Comparison of ENCODE assay signal across 10 mouse cellular contexts in the genomic region with DNA sequence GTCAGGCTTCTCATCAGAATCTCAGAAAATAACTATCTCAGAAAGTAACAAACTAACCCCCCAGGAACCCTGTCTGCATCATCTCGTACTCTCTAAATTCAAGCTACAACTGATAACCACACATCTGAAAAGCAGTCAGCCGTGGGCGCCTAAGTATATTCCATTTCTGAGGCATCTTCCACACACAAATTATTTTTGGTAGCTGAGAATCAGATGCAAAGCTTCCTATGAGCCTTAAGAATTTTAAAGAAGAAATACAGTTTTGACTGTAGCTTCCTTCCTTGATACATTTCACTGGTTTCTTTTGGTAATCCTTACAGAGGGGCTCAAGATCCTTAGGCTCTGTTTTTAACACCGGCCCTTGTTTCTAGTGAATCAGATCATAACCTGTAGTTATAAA. TPM values are rescaled to one million over a fixed set of nuclear protein-coding genes. Genes with fewer than 3 reads are reported as not detected.
DNase-seq lines count a peak whose midpoint lies in the region; ATAC-seq and TF ChIP-seq lines count a peak whose summit lies in the region.
"Had no signal": no experiment of that assay in that cellular context is flagged by ENCODE, and none has a peak within 500 bp of the region (broad histone marks: within the 10 kb centered on the region; RNA-seq: fewer than 3 reads in every experiment).

No protein-coding gene starts in this region.

- TF ChIP-seq EP300 in CH12.LX (IDR thresholded peaks at IDR 0.05; ENCODE audit: low read length): peak; percentile 7; the same call in 1 of the 2 replicates

- ATAC-seq in hindbrain, embryonic 11.5 days (ENCODE audit: low FRiP score): no peak
- ATAC-seq in liver, embryonic 12.5 days: no peak
- no peak for ATAC-seq in granulocyte monocyte progenitor cell, adult 5-6 weeks (replicated peaks; ENCODE audit: poor library complexity, severe bottlenecking)

- in situ Hi-C loops in CH12.LX (cut with MboI; ENCODE audit: low pct_ligation_motif_present, low pct_unique_long_range_greater_than_20kb, low sequenced_read_pairs): no loop called here

- dilution Hi-C loops in CH12.LX (cut with MboI; ENCODE audit: extremely low pct_ligation_motif_present, extremely low pct_unique_long_range_greater_than_20kb, low sequenced_read_pairs): no loop called here

- no peak for DNase-seq in hindbrain, embryonic 10.5 days (ENCODE audit: low spot score)
- DNase-seq in hindbrain, embryonic 11.5 days (ENCODE audit: low spot score): no peak
- DNase-seq in CH12.LX (ENCODE audit: extremely low read depth): peak; percentile 10
- no peak for DNase-seq in kidney, postnatal 10 days
- DNase-seq in urinary bladder, postnatal 25 days (ENCODE audit: low spot score): no peak
- DNase-seq: cerebellum, postnatal 36 days had no signal

- H3K79me2 ChIP-seq in CH12.LX (replicated peaks; ENCODE audit: control insufficient read depth, extremely low read depth, insufficient read depth, poor library complexity, severe bottlenecking): no peaks in the 10 kb centered on the region

- H3K9me3 ChIP-seq in hindbrain, embryonic 10.5 days: no peaks in the 10 kb centered on the region
- H3K9me3 ChIP-seq in hindbrain, embryonic 11.5 days (ENCODE audit: control insufficient read depth, low read length): no peaks in the 10 kb centered on the region
- no peaks in the 10 kb centered on the region for H3K9me3 ChIP-seq in CH12.LX (replicated peaks; ENCODE audit: low read length)
- H3K9me3 ChIP-seq in liver, embryonic 12.5 days (replicated peaks): no peaks in the 10 kb centered on the region
- H3K9me3 ChIP-seq: hindbrain, embryonic 15.5 days had no signal

- no peak for TF ChIP-seq RAD21 in CH12.LX (IDR thresholded peaks at IDR 0.05; ENCODE audit: low read depth, low read length)

- no peak overlapping the region for H3K9ac ChIP-seq in hindbrain, embryonic 11.5 days (ENCODE audit: low read depth, low read length)
- peak overlapping the region; percentile 87 for H3K9ac ChIP-seq in CH12.LX (ENCODE audit: insufficient read depth, low read depth)
- H3K9ac ChIP-seq in liver, embryonic 12.5 days: no peak overlapping the region

- H3K4me1 ChIP-seq in hindbrain, embryonic 10.5 days (replicated peaks): peaks cover 53% of the 10 kb centered on the region
- 0 out of 2 replicates have a peak, but pooled peaks cover 5% of the 10 kb centered on the region for H3K4me1 ChIP-seq in hindbrain, embryonic 11.5 days (replicated peaks; ENCODE audit: control insufficient read depth, insufficient read depth, low read length)
- H3K4me1 ChIP-seq in CH12.LX (ENCODE audit: control insufficient read depth in 1 of 2, insufficient read depth in 2 of 2): peaks cover 2 to 33% of the 10 kb centered on the region in 2 experiments; a peak in 3 of 4 replicates
- H3K4me1 ChIP-seq in brown adipose tissue, adult 24 weeks (ENCODE audit: control insufficient read depth, insufficient read depth, insufficient read length, low read length): peaks cover 13% of the 10 kb centered on the region
- peaks cover 36% of the 10 kb centered on the region for H3K4me1 ChIP-seq in liver, embryonic 12.5 days

- H3K4me3 ChIP-seq in hindbrain, embryonic 10.5 days: 0 out of 2 replicates have a peak overlapping the region, but pooled peaks have one; percentile 13
- no peak overlapping the region for H3K4me3 ChIP-seq in hindbrain, embryonic 11.5 days (ENCODE audit: low read depth, low read length)
- peak overlapping the region in 1 of 3 experiments; percentile 43 for H3K4me3 ChIP-seq in CH12.LX (replicated peaks in 1 of 3; ENCODE audit: low read depth in 2 of 3, low read length in 2 of 3, poor library complexity in 1 of 3)
- H3K4me3 ChIP-seq in brown adipose tissue, adult 24 weeks (ENCODE audit: insufficient read depth, low read depth, low read length): peak overlapping the region; percentile 62; the same call in 1 of the 2 replicates
- peak overlapping the region; percentile 44 for H3K4me3 ChIP-seq in liver, embryonic 12.5 days

- no peak for TF ChIP-seq POLR2A in CH12.LX (IDR thresholded peaks at IDR 0.05; ENCODE audit: low read depth, low read length)

- H3K27me3 ChIP-seq in hindbrain, embryonic 10.5 days (ENCODE audit: insufficient read depth, poor library complexity, severe bottlenecking): peaks cover 43% of the 10 kb centered on the region
- H3K27me3 ChIP-seq in hindbrain, embryonic 11.5 days (ENCODE audit: control insufficient read depth, insufficient read depth, low read length): peaks cover 8% of the 10 kb centered on the region; the same call in 1 of the 2 replicates
- no peaks in the 10 kb centered on the region for H3K27me3 ChIP-seq in CH12.LX (replicated peaks)
- peaks cover 50% of the 10 kb centered on the region for H3K27me3 ChIP-seq in liver, embryonic 12.5 days (replicated peaks)

- WGBS in hindbrain, embryonic 10.5 days: 43% methylated on average over 4 of the region's 4 CpGs
- whole genome bisulfite sequencing in hindbrain, embryonic 11.5 days: 50% methylated on average over 4 of the region's 4 CpGs
- 48% methylated on average over 4 of the region's 4 CpGs for WGBS in liver, embryonic 12.5 days (ENCODE audit: insufficient replicate concordance)

- no peak overlapping the region; the same call in 1 of the 2 replicates for H3K4me2 ChIP-seq in hindbrain, embryonic 11.5 days (replicated peaks; ENCODE audit: low read depth, low read length)
- peak overlapping the region; percentile 33 for H3K4me2 ChIP-seq in CH12.LX (ENCODE audit: insufficient read depth, low read depth, poor library complexity, severe bottlenecking)
- peak overlapping the region; percentile 66 for H3K4me2 ChIP-seq in liver, embryonic 12.5 days

- H3K36me3 ChIP-seq in hindbrain, embryonic 10.5 days: no peaks in the 10 kb centered on the region
- no peaks in the 10 kb centered on the region for H3K36me3 ChIP-seq in hindbrain, embryonic 11.5 days (ENCODE audit: control insufficient read depth, insufficient read depth, low read length)
- peaks cover 0 to 2% of the 10 kb centered on the region in 2 experiments for H3K36me3 ChIP-seq in CH12.LX (replicated peaks in 1 of 2; ENCODE audit: control insufficient read depth in 1 of 2, insufficient read depth in 1 of 2, low read length in 1 of 2)
- no peaks in the 10 kb centered on the region for H3K36me3 ChIP-seq in liver, embryonic 12.5 days
- H3K36me3 ChIP-seq: hindbrain, embryonic 15.5 days had no signal

- no peak overlapping the region for H3K27ac ChIP-seq in hindbrain, embryonic 10.5 days
- no peak overlapping the region for H3K27ac ChIP-seq in hindbrain, embryonic 11.5 days (ENCODE audit: low read depth, low read length)
- H3K27ac ChIP-seq in CH12.LX (ENCODE audit: insufficient read depth, low read depth): peak overlapping the region; percentile 87; the same call in 1 of the 2 replicates
- H3K27ac ChIP-seq in brown adipose tissue, adult 24 weeks (replicated peaks; ENCODE audit: low read depth, low read length): no peak overlapping the region; the same call in 1 of the 2 replicates
- no peak overlapping the region for H3K27ac ChIP-seq in liver, embryonic 12.5 days
- H3K27ac ChIP-seq: hindbrain, embryonic 15.5 days had no signal

- no peak for TF ChIP-seq CTCF in CH12.LX (conservative IDR thresholded peaks at IDR 0.05 in 1 of 2, IDR thresholded peaks at IDR 0.05 in 1 of 2; ENCODE audit: low read depth in 2 of 2, low read length in 2 of 2)

TF ChIP-seq in CH12.LX, 34 proteins besides CTCF, POLR2A, EP300 and RAD21:
- no peak for TF ChIP-seq E2F4 (IDR thresholded peaks at IDR 0.05; ENCODE audit: insufficient replicate concordance, low read depth, low read length)
- no peak for TF ChIP-seq TBP (conservative IDR thresholded peaks at IDR 0.05; ENCODE audit: low read depth, low read length)
- TF ChIP-seq UBTF (IDR thresholded peaks at IDR 0.05; ENCODE audit: low read depth, low read length): no peak
- no peak for TF ChIP-seq ZNF384 (IDR thresholded peaks at IDR 0.05; ENCODE audit: low read depth, low read length)
- TF ChIP-seq ZMIZ1 (IDR thresholded peaks at IDR 0.05; ENCODE audit: low read depth, low read length): no peak
- no peak for TF ChIP-seq MAX (IDR thresholded peaks at IDR 0.05; ENCODE audit: low read length)
- TF ChIP-seq ZKSCAN1 (IDR thresholded peaks at IDR 0.05; ENCODE audit: borderline replicate concordance, low read depth, low read length): no peak
- no peak for TF ChIP-seq TCF12 (IDR thresholded peaks at IDR 0.05; ENCODE audit: low read depth, low read length)
- TF ChIP-seq USF1 (IDR thresholded peaks at IDR 0.05; ENCODE audit: low read depth, low read length): no peak

RNA-seq across cellular contexts. Expression of a gene that starts 58.4 kb away (rescaled TPM):
- polyA plus RNA-seq in hindbrain, embryonic 10.5 days (2016; fragmentation: Nextera tagmentation; extraction: Ambion mirVana): 10.9 and 13.3 TPM in 2 replicates
- 16.0 and 17.6 TPM in 2 replicates for polyA plus RNA-seq in hindbrain, embryonic 11.5 days (2014; fragmentation: Nextera tagmentation; extraction: Ambion mirVana)
- 5.6 and 6.0 TPM in 2 replicates for total RNA-seq in CH12.LX (2012; rRNA removed)
- total RNA-seq in CH12.LX (2014; rRNA removed): 5.2 and 5.6 TPM in 2 replicates
- 8.2 and 8.8 TPM in 2 replicates for polyA plus RNA-seq in CH12.LX (2012; ENCODE audit: insufficient read length, low read depth)
- 6.2 and 6.5 TPM in 2 replicates for polyA plus RNA-seq in brown adipose tissue, adult 24 weeks (2012; ENCODE audit: insufficient read depth, insufficient read length, missing spikeins)
- 5.0 and 5.1 TPM in 2 replicates for polyA plus RNA-seq in liver, embryonic 12.5 days (2016; fragmentation: Nextera tagmentation; extraction: Ambion mirVana)
- 15.0 and 15.5 TPM in 2 replicates for total RNA-seq in granulocyte monocyte progenitor cell, adult 5-6 weeks (2014; fragmentation: Nextera tagmentation)
- 3.3 and 5.3 TPM in 2 replicates for total RNA-seq in granulocyte monocyte progenitor cell, adult 5-6 weeks (2017)
